Mouse (Mus musculus) c-Kit-positive CD71-positive TER-119-negative erythroid progenitor cells, embryonic 14.5 days (primary cell): ENCODE results near the gene Pus1.
A peak's percentile ranks its signal among the peaks of the same experiment; 100 is the strongest.

Source experiments
- DNase-seq: peaks from one replicate; pipeline ENCODE4 v3.0.0-alpha.2; 2013; ENCODE audit warnings: low read depth

Pus1 gene

GRCm38 (mm10) chr5:110779998-110780760 lies at the start of gene Pus1:
TSS of gene Pus1 (minus strand) at chr5:110780659.
- DNase-seq, result peak; percentile 82

DNA sequence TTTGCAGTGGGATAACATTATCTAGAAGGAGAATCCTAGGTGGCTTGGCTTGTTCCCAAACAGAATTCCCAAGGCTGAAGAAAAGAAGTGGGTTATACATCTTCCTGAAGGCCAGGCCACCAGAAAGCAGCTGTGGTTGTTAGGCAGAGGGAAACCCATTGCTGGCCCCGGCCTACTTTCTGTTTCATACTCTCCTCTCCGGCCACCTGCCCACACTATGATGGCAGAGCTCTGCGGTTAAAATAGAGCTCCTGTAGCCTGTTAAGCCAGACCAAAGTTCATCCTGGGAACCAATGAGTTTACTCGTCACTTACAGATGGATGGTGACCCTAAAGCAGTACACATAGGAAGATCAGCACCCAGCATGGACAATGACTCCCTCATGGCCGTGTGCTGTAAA lies 47.1 kb upstream of the Pus1 start:
- no peak for DNase-seq

DNA sequence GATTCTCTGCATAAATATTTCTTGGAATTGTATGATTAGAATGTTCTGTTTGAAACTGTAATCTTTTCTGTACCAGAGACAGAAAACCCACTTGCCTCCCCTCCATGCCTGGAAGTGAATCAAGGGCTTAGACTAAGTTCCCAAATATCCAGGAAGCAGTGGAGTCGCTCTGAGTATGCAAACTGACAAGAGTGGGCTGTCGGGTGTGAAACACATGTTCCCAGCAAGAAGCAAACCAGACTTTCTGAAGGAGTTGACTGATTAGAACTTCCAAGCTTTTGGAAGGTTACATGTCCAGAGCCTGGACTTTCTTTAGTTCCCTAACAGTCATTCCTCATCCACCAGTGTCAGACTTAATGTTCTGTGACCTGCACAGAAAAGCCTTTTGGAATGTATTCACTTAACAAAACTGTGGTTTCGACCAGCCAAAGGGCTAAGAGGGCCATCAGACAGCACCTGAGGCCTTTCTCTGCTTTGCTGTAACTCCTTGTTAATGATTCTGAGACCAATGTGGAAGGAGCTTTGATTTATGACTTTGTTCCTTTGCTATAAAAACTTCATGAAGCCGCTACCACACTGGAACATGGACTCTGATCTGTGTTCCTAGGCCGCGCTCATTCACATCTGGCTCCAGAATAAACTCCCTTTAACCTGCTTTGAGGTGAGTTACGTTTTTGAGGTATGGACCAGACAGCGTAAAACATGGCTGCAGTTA lies 46.5 kb upstream of the Pus1 start:
- no peak for DNase-seq

DNA sequence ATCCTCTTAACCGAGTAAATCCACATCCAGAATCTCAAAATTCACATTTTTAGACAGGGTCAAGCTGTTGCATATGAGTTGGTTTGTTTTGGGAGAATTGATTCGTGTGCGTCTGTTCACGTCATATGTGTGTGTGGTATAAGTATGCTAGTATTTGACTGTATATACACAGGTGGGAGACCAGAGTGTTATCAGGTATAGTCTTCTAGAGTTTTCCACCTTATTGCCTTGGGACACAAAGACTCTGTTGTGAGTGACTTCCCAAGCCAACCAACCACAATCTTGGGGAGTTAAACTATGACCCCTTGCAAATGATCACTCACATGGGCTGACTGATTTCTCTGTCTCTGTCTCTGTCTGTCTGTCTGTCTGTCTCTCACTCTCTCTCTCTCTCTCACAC lies 44.0 kb upstream of the Pus1 start:
- no peak for DNase-seq

DNA sequence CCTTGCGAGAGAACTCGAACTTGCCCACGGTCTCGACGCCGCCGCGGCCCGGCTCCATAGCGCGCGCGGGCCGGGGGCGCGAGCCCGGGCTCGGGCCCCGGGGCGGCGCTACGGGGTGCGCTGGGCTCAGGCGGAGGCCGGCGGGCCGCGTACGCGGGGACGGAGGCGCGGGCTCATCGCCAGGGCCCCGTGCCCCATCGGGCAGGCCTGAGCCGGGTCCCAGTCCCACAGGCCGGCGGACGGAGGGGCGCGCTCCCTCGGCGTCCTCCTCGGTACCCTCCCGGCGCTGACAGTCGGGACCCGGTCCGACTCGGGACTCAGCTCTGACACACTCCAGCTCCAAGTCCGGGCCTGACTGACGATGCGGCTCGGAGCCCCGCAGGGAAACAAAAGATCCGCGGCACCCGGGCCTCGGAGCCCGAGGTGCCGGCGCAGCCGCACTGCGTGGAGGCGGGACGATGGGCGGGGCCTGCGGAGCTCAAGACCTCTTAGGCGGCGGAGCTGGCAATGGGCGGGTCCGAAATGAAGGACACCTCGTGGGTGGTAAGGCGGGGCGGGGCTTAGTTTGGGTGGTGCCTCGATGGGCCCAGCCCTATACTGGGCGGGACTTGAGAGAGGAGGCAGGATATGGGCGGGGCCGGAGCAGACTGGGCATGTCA lies 29.3 kb upstream of the Pus1 start, which contains the start of gene Ulk1:
Gene Ulk1, minus strand, starts transcription at position 431 of the 659 bp plus-strand sequence.
- peak; percentile 99 for DNase-seq

DNA sequence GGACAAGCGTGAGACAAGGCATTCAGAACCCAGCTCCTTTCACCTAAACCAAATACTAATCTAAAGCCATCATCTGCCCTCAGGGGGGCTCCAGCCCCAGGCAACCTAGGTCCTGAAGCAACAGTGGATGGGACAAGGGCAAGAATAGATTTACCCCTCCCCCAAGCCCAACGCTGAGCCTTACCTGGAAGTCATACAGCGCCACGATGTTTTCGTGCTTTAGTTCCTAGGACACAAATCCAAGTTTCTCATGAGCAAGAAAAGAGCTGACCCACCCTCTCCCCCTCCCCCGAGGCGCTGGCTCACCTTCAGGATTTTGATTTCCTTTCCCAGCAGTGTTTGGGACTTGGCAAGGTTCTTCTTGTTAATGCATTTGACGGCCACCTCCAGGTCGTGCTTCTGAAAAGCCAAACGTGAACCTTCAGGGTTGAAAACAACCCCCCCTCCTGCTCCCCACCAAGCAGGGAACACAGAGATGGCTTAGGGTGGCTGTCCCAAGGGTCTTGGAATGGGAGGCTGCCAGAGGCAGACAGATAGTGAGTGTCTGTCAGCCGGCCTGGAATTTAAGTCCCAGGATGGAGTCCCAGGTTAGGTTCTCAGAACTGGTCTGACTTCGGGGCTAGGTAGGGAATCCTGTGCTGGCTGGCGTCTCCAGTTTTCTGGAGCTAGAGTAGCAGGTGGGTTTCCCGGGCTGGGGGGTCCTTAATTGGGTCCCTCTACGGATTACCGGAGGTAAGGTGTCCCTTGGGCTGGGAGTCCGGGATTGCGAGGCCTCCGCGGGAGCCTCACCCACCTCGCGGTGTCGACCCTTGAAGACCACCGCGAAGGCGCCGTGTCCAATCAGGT lies 28.6 kb upstream of the Pus1 start:
- DNase-seq, result no peak

DNA sequence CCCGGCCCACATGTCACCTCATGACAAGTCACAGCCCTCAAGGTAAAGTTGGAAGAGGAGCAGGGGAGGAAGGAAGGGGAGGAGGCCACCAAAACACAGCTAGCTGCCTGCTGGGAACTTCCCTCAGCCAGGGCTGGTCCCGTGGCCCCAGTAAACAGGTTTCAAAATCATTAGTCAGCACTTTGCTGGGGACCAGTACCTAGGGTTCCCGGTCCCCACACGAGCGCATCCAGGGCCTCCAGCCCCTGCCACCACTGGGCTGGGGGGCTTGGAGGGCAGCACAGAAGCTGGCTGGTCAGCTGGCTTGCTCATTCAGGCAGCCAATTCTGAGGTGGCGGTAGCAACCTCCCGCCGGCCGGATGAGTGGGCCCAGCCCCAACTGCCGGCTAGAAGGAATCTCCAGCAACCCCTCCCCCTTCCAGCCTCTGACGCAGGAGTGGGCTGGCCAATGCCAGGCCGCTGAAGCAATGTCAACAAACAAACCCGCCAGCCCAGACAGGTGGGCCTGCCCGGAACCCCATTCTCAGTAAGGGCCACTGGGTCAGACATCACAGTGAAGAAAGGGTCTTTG lies 27.7 kb upstream of the Pus1 start:
- peak; percentile 78 for DNase-seq

DNA sequence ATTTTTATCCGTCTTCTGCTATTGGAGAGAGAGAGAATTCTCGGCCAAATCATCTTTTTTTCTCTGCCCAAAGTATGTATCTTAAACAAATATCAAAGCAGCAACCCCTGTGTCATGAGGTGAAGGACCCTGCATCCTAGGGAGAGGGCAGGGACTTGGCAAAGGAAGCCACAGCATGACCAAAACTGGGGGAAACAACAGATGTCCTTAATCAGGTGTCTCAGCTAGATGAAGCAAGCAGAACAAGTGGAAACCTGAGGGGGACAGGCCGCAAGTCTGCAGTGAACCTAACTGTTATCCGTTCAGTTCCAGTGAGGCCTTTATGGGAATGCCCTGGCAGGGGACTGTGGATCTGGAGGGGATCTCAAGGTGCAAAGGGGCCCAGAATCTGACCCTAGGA lies 27.0 kb upstream of the Pus1 start:
- no peak for DNase-seq

DNA sequence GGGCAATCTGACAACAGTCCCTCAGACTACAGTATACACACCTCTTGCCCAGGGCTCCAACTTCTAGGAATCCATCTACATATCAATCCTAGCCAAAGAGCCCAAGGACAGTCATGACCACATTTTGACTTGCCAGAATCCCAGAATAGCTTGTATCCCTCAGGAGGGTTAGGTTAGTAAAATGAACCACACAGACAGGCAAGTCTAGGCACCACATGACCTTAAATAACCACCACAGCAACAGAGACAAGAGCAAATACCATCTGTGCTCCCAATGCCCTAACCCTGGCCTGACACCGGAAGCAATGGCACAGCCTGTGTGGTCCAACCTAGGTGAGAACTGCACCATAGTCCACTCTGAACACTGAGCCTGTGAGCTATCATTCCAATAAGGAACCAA lies 26.2 kb upstream of the Pus1 start:
- DNase-seq, result no peak

- DNase-seq, result no peak
Observed at GRCm38 (mm10) chr5:110806154-110806553, 25.7 kb upstream of the Pus1 start.

- DNase-seq, result no peak
Observed at GRCm38 (mm10) chr5:110804012-110804743, 23.7 kb upstream of the Pus1 start.

DNA sequence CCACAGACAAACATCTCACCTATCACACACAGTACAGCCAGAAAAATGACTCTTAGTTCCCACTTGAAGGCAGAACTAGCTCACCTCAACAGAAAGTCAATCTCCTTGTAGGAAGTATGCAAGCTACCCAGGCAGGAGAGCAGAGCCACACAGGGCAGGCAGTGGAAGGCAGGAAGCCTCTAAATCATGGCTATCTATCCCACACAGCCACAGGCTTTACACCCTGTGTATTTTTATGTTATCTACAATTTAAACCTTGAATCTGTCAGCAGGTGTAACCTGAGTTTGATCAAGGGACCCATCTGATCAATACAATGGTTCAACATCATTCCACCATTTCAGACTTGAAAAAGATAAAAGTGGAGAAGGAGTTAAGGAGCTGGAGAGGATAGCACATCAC lies 22.4 kb upstream of the Pus1 start:
- no peak for DNase-seq

DNA sequence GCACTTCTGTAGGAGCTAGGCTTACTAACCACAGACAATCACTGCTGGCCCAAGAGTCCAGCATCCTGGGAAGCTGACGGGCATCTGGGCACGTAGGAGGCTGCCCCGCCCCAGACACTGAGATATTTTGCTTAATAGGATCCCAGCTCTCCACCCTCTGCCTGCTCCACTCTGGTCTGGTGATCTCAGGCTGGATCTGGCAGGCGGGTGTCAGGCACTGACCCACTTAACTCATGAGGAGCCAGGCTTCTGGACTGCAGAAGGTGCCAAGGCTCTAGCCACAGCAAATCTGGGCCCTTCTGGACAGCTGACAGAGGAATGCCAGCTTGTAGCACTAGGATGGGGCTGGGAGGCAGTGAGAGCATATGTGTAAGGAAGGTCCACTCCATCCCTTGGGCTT lies 21.7 kb upstream of the Pus1 start:
- no peak for DNase-seq

DNA sequence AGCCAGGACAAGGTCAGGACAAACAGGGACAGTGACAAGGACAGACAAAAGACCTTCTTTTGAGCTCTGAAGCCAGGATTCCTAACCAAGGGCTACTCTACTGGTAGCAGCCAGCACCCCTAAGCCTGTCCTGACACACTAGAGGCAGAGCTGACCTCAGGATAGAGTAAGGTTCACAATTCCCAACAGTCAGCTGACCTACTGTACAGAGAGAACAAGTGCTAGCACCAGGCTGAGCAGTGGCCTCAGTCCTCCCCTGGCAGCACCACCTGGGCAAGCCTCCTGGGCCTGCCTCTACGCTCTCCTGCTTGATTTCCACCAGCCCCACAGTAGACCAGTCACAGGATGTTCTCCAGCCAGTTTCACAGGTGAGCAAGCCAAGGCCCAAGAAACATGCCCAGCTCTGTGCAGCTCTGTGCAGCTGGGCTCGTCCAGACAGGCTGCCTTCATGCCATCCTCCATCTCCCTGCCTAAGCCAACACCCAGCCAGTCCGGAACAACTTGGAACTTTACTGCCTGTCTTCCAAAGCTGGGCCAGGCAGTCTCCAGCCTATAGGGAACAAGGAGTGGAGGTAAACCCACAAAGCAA lies 20.7 kb upstream of the Pus1 start:
- no peak for DNase-seq

DNA sequence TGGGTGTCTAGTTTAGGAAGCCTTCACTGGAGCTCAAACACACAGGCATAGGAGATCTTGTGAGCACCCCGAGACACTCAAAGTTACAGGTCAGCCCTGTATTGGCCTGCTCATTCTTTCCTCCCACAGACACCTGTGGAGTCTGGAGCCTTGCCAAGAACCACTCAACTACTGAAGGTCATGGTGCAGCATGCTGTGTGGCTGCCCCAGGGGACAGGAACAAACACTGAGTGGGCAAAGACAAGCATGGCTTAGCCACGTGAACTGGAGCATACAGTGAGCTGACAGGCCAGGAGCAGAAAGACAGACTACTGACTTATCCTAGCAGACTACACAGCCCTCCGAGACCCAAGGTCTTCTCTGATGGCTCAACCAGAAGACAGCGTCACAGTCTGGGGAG lies 17.2 kb upstream of the Pus1 start:
- no peak for DNase-seq

DNA sequence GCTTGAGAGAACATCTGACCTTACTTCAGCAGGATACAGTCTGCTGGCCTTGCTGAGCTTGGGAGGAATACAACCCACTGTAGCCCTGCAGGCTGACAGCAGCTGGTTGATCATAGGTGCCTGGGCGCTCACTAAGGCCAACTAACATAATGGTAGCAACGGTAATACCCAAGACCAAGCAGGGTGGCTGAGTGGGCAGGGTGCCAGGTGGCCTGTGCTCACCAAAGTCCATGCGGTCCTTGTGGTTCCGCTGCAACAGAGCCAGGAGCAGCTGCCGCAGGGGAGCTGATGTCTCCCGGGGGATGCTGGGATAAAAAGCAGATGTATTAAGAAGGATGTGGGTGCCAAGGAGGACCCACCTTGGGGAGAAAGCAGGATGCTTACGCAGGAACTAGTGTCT lies 13.9 kb upstream of the Pus1 start:
- no peak for DNase-seq

DNA sequence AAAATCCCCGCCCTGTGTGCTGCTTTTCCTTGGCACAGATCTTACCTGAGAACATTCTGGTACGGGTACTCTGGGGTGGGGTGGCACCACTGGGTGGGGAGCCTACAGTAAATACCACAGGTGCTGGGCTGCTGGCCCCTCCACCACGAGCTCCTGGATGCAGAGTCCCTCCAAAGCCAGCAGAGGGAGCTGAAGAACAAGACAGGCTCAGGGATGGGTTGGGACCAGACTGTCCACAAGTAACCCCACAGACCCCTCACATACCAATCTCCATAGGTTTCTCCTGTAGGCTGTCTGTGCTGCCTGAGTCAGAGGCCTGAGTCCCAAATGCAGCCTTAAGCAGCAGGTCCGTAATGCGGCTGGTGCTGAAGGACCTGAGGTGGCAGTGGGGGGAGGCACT lies 8.2 kb upstream of the Pus1 start:
- DNase-seq, result no peak

DNA sequence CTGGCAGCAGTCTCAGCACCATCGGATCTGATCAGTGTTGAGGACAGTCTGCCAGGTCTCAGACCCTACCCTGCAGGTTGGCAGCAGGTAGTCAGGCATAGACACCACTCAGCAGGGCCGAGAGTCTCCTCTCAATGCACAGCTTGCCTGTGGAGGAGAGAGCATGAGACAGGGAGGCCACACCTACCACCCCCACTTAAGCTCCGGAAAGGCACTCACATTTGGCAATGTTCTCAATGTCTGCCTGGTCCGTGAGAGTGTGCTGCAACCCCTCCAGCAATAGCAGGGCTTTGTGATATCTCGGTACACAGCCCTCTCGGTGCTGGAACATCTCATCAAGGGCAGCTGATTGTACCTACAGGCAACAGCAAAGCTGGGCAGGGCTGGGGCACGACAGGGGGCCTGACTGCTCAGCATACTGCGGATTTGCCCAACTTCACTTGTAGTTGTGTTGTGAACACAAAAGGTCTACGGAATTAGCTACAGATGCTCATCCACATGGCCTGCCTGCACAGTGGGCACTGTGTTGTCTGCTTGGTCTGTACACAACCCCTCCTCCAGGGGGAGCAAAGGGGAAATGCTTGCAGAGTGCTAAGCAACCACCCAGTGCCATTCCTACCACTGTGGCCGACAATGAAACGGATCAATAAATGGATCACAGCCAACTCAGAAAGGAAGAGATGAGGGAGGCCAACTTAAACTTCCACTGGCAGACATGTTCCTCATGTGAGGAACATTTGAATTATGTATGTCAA lies 5.8 kb upstream of the Pus1 start:
- no peak for DNase-seq

DNA sequence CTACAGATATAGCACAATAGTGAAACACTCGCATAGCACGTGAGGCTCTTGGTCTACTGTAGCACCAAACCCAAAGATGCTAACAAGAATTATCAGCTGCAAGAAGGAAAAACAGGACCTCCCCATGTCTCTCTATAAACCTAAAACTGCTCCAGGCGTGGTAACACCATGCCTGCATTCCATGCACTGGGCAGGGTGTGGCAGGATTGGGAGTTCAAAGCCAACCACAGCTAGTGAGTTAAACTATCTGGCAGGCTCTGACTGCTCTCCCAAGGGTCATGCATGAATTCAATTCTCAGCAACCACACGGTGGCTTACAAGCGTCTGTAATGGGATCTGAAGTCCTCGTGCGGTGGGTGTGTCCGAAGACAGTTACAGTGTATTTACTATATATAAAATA lies 2.7 kb upstream of the Pus1 start:
- no peak for DNase-seq
